Mouse (Mus musculus) hindbrain, embryonic 11.5 days (tissue): ENCODE measurements at regions not wholly inside any gene's neighbourhood (a gene's known extent, or its start where the extent isn't known, plus 50 kb on each side); places are given as distances from the start of the nearest gene placed in this dataset.

Experiments used
- ATAC-seq: fragments of 200-750 bp; cut with Nextera tagmentation; 2 replicates; pipeline ENCODE4 v1.8.0; 2017; ENCODE audit warnings: mild to moderate bottlenecking, moderate TSS enrichment, moderate library complexity; ENCODE audit not compliant: low FRiP score
- DNase-seq: peaks from one replicate; pipeline ENCODE4 v3.0.0-alpha.2; 2015; ENCODE audit warnings: low spot score
- H3K27ac ChIP-seq: fragments of 300-500 bp; sonication (generic); 2 replicates; pipeline ENCODE4 v1.5.1; 2014; ENCODE audit warnings: mild to moderate bottlenecking, low read depth, low read length
- H3K27me3 ChIP-seq: fragments of 300-500 bp; sonication (generic); 2 replicates; pipeline ENCODE4 v1.6.1; 2014; ENCODE audit warnings: mild to moderate bottlenecking, low read length, moderate library complexity, mixed read lengths; ENCODE audit not compliant: control insufficient read depth, insufficient read depth
- H3K36me3 ChIP-seq: fragments of 300-500 bp; sonication (generic); 2 replicates; pipeline ENCODE4 v1.6.1; 2014; ENCODE audit warnings: mild to moderate bottlenecking, low read length, moderate library complexity, mixed read lengths; ENCODE audit not compliant: control insufficient read depth, insufficient read depth
- H3K4me1 ChIP-seq: fragments of 300-500 bp; sonication (generic); replicated peaks from 2 replicates; pipeline ENCODE4 v1.6.1; 2014; ENCODE audit warnings: low read length, mixed read lengths; ENCODE audit not compliant: control insufficient read depth, insufficient read depth
- H3K4me2 ChIP-seq: fragments of 300-500 bp; sonication (generic); replicated peaks from 2 replicates; pipeline ENCODE4 v1.6.1; 2014; ENCODE audit warnings: mild to moderate bottlenecking, low read depth, low read length
- H3K4me3 ChIP-seq: fragments of 300-500 bp; sonication (generic); 2 replicates; pipeline ENCODE4 v1.5.1; 2014; ENCODE audit warnings: low read depth, low read length
- H3K9ac ChIP-seq: fragments of 300-500 bp; sonication (generic); 2 replicates; pipeline ENCODE4 v1.6.1; 2014; ENCODE audit warnings: low read depth, low read length
- H3K9me3 ChIP-seq: fragments of 300-500 bp; sonication (generic); 2 replicates; pipeline ENCODE4 v1.6.1; 2016; ENCODE audit warnings: low read length; ENCODE audit not compliant: control insufficient read depth
- WGBS: fragments of 180-500 bp; shearing (Covaris S2); extraction: QIAGEN DNeasy Blood & Tissue Kit; methylation state at CpG from one replicate; pipeline ENCODE4 v1.1.7; 2014; 5-methylcytosine and 5-hydroxymethylcytosine counted together

GRCm38 (mm10) chr17:84877176-84877863, 79.2 kb upstream of the Ppm1b start:
- Histone ChIP-seq H3K27ac (no peak overlapping the region), H3K36me3 (no peaks in the 10 kb centered on the region), H3K27me3 (no peaks in the 10 kb centered on the region), H3K4me1 (no peaks in the 10 kb centered on the region), H3K9me3 (no peaks in the 10 kb centered on the region), H3K9ac (no peak overlapping the region), H3K4me2 (no peak overlapping the region), H3K4me3 (no peak overlapping the region)
- DNase-seq (no peak), ATAC-seq (peak; percentile 69)
- 83% methylated on average over 14 of the region's 14 CpGs for WGBS

- H3K27me3 ChIP-seq: no peaks in the 10 kb centered on the region
- DNase-seq (peak; percentile 84), ATAC-seq (peak; percentile 74)
- no peaks in the 10 kb centered on the region for H3K36me3 ChIP-seq
- H3K9me3 ChIP-seq: no peaks in the 10 kb centered on the region
- 21% methylated on average over 10 of the region's 10 CpGs for WGBS
- no peak overlapping the region for H3K9ac ChIP-seq
- H3K4me2 ChIP-seq: no peak overlapping the region
- H3K27ac ChIP-seq: no peak overlapping the region
- no peaks in the 10 kb centered on the region for H3K4me1 ChIP-seq
- H3K4me3 ChIP-seq: no peak overlapping the region
Observed at GRCm38 (mm10) chr17:84877864-84878224, 78.7 kb upstream of the Ppm1b start.

- Histone ChIP-seq H3K4me1 (no peaks in the 10 kb centered on the region), H3K4me2 (no peak overlapping the region), H3K36me3 (no peaks in the 10 kb centered on the region), H3K27me3 (no peaks in the 10 kb centered on the region), H3K9ac (no peak overlapping the region), H3K9me3 (no peaks in the 10 kb centered on the region), H3K27ac (no peak overlapping the region), H3K4me3 (no peak overlapping the region)
- no peak for ATAC-seq
- no peak for DNase-seq
- 84% methylated on average over 5 of the region's 5 CpGs for WGBS
Observed at GRCm38 (mm10) chr17:84878316-84878715, 78.2 kb upstream of the Ppm1b start.

GRCm38 (mm10) chr17:84879146-84879545, 77.4 kb upstream of the Ppm1b start:
- Histone ChIP-seq H3K9me3 (no peaks in the 10 kb centered on the region), H3K4me1 (no peaks in the 10 kb centered on the region), H3K27me3 (no peaks in the 10 kb centered on the region), H3K4me2 (no peak overlapping the region), H3K4me3 (no peak overlapping the region), H3K36me3 (no peaks in the 10 kb centered on the region), H3K9ac (no peak overlapping the region), H3K27ac (no peak overlapping the region)
- ATAC-seq (no peak), DNase-seq (no peak)
- 87% methylated on average over 10 of the region's 10 CpGs for WGBS

GRCm38 (mm10) chr17:84880946-84881345, 75.6 kb upstream of the Ppm1b start:
- Histone ChIP-seq H3K4me3 (no peak overlapping the region), H3K4me1 (no peaks in the 10 kb centered on the region), H3K27ac (no peak overlapping the region), H3K9ac (no peak overlapping the region), H3K36me3 (no peaks in the 10 kb centered on the region), H3K9me3 (no peaks in the 10 kb centered on the region), H3K27me3 (no peaks in the 10 kb centered on the region), H3K4me2 (no peak overlapping the region)
- no peak for ATAC-seq
- no peak for DNase-seq
- WGBS: 90% methylated on average over 2 of the region's 2 CpGs

GRCm38 (mm10) chr17:84888525-84888924, 68.0 kb upstream of the Ppm1b start:
- WGBS: 86% methylated on average over 5 of the region's 5 CpGs

GRCm38 (mm10) chr17:84890871-84891599, 65.5 kb upstream of the Ppm1b start:
- DNase-seq: no peak

More at GRCm38 (mm10) chr17:84888525-84888924, 68.0 kb upstream of the Ppm1b start:
- Histone ChIP-seq H3K9me3 (no peaks in the 10 kb centered on the region), H3K36me3 (no peaks in the 10 kb centered on the region), H3K4me2 (no peak overlapping the region), H3K4me1 (no peaks in the 10 kb centered on the region), H3K4me3 (no peak overlapping the region), H3K27ac (no peak overlapping the region), H3K9ac (no peak overlapping the region), H3K27me3 (no peaks in the 10 kb centered on the region)
- no peak for DNase-seq
- no peak for ATAC-seq

GRCm38 (mm10) chr17:84893273-84894033, 63.1 kb upstream of the Ppm1b start:
- H3K4me3 ChIP-seq: no peak overlapping the region
- no peaks in the 10 kb centered on the region for H3K9me3 ChIP-seq
- no peaks in the 10 kb centered on the region for H3K36me3 ChIP-seq
- no peak for ATAC-seq
- H3K4me2 ChIP-seq: no peak overlapping the region
- H3K4me1 ChIP-seq: no peaks in the 10 kb centered on the region
- DNase-seq: no peak
- no peak overlapping the region for H3K27ac ChIP-seq
- 76% methylated on average over 16 of the region's 16 CpGs for WGBS
- no peak overlapping the region for H3K9ac ChIP-seq
- H3K27me3 ChIP-seq: no peaks in the 10 kb centered on the region

More at GRCm38 (mm10) chr17:84890871-84891599, 65.5 kb upstream of the Ppm1b start:
- 80% methylated on average over 12 of the region's 12 CpGs for WGBS
- H3K4me1 ChIP-seq: no peaks in the 10 kb centered on the region
- no peak overlapping the region for H3K4me3 ChIP-seq
- no peaks in the 10 kb centered on the region for H3K27me3 ChIP-seq
- no peaks in the 10 kb centered on the region for H3K36me3 ChIP-seq
- H3K9ac ChIP-seq: no peak overlapping the region
- no peak overlapping the region for H3K4me2 ChIP-seq
- H3K9me3 ChIP-seq: no peaks in the 10 kb centered on the region
- ATAC-seq: no peak
- H3K27ac ChIP-seq: no peak overlapping the region
